Mouse (Mus musculus): ENCODE measurements around the gene Rtf1. TPM values are rescaled to one million over a fixed set of nuclear protein-coding genes. Genes with fewer than 3 reads are reported as not detected.
A peak's percentile ranks its signal among the peaks of the same experiment; 100 is the strongest.

Rtf1 gene
- polyA plus RNA-seq, 1 experiment from 2014 or later, result 56.5 TPM

GRCm38 (mm10) chr2:119742461-119743175, 67.8 kb downstream of the Rtf1 start:
- no peaks in the 10 kb centered on the region for H3K36me3 ChIP-seq (replicated peaks)
- peak overlapping the region; percentile 90 for H3K27ac ChIP-seq
- no peaks in the 10 kb centered on the region for H3K9me3 ChIP-seq
- under 1% methylated on average over 70 of the region's 70 CpGs for WGBS
- H3K4me1 ChIP-seq, result peaks cover 50% of the 10 kb centered on the region
- H3K4me3 ChIP-seq, result peak overlapping the region; percentile 68
- DNase-seq (ENCODE audit: extremely low spot score, low spot score), result peak; percentile 58
- H3K27me3 ChIP-seq (ENCODE audit: poor library complexity, severe bottlenecking), result peaks cover 92% of the 10 kb centered on the region

GRCm38 (mm10) chr2:119743176-119743807, 68.4 kb downstream of the Rtf1 start:
- DNase-seq (ENCODE audit: extremely low spot score, low spot score), result no peak
- Histone ChIP-seq H3K4me1 (peaks cover 50% of the 10 kb centered on the region), H3K9me3 (no peaks in the 10 kb centered on the region), H3K36me3 (replicated peaks) (no peaks in the 10 kb centered on the region), H3K27me3 (ENCODE audit: poor library complexity, severe bottlenecking) (peaks cover 93% of the 10 kb centered on the region), H3K4me3 (peak overlapping the region; percentile 68), H3K27ac (peak overlapping the region; percentile 90; the same call in 1 of the 2 replicates)
- WGBS, result 9% methylated on average over 23 of the region's 31 CpGs

GRCm38 (mm10) chr2:119743808-119744162, 68.9 kb downstream of the Rtf1 start:
- 5% methylated on average over 22 of the region's 22 CpGs for WGBS
- no peak overlapping the region for H3K27ac ChIP-seq
- DNase-seq (ENCODE audit: extremely low spot score, low spot score), result no peak
- H3K36me3 ChIP-seq (replicated peaks), result no peaks in the 10 kb centered on the region
- H3K4me3 ChIP-seq, result peak overlapping the region; percentile 68
- H3K27me3 ChIP-seq (ENCODE audit: poor library complexity, severe bottlenecking), result peaks cover 91% of the 10 kb centered on the region
- no peaks in the 10 kb centered on the region for H3K9me3 ChIP-seq
- peaks cover 50% of the 10 kb centered on the region for H3K4me1 ChIP-seq

- peaks cover 91% of the 10 kb centered on the region for H3K27me3 ChIP-seq (ENCODE audit: poor library complexity, severe bottlenecking)
- DNase-seq (ENCODE audit: extremely low spot score, low spot score), result peak; percentile 44
- H3K9me3 ChIP-seq, result no peaks in the 10 kb centered on the region
- WGBS, result 1% methylated on average over 46 of the region's 46 CpGs
- no peak overlapping the region for H3K27ac ChIP-seq
- H3K4me3 ChIP-seq, result peak overlapping the region; percentile 68
- H3K4me1 ChIP-seq, result peaks cover 50% of the 10 kb centered on the region
- no peaks in the 10 kb centered on the region for H3K36me3 ChIP-seq (replicated peaks)
Measured at GRCm38 (mm10) chr2:119744163-119745111, 69.6 kb downstream of the Rtf1 start.

GRCm38 (mm10) chr2:119745281-119745680, 70.4 kb downstream of the Rtf1 start:
- no peak overlapping the region for H3K4me3 ChIP-seq
- DNase-seq (ENCODE audit: extremely low spot score, low spot score), result no peak
- peaks cover 91% of the 10 kb centered on the region for H3K27me3 ChIP-seq (ENCODE audit: poor library complexity, severe bottlenecking)
- no peaks in the 10 kb centered on the region for H3K9me3 ChIP-seq
- H3K27ac ChIP-seq, result no peak overlapping the region
- no peaks in the 10 kb centered on the region for H3K36me3 ChIP-seq (replicated peaks)
- 13% methylated on average over 1 of the region's 1 CpGs for WGBS
- H3K4me1 ChIP-seq, result peaks cover 50% of the 10 kb centered on the region

- Histone ChIP-seq H3K9me3 (no peaks in the 10 kb centered on the region), H3K36me3 (replicated peaks) (no peaks in the 10 kb centered on the region), H3K27ac (no peak overlapping the region), H3K27me3 (ENCODE audit: poor library complexity, severe bottlenecking) (peaks cover 97% of the 10 kb centered on the region), H3K4me1 (peaks cover 27% of the 10 kb centered on the region), H3K4me3 (no peak overlapping the region)
- no peak for DNase-seq (ENCODE audit: extremely low spot score, low spot score)
- 79% methylated on average over 7 of the region's 7 CpGs for WGBS
Measured at GRCm38 (mm10) chr2:119747554-119747953, 72.7 kb downstream of the Rtf1 start.

GRCm38 (mm10) chr2:119749260-119749659, 74.4 kb downstream of the Rtf1 start:
- no peak overlapping the region for H3K27ac ChIP-seq
- WGBS, result 79% methylated on average over 13 of the region's 13 CpGs
- DNase-seq (ENCODE audit: extremely low spot score, low spot score), result no peak
- peaks cover 95% of the 10 kb centered on the region for H3K27me3 ChIP-seq (ENCODE audit: poor library complexity, severe bottlenecking)
- no peaks in the 10 kb centered on the region for H3K9me3 ChIP-seq
- H3K36me3 ChIP-seq (replicated peaks), result no peaks in the 10 kb centered on the region
- H3K4me1 ChIP-seq, result peaks cover 10% of the 10 kb centered on the region
- no peak overlapping the region for H3K4me3 ChIP-seq

GRCm38 (mm10) chr2:119757601-119758100, 82.8 kb downstream of the Rtf1 start:
- Histone ChIP-seq H3K27ac (peak overlapping the region; percentile 62), H3K9me3 (peaks cover 3% of the 10 kb centered on the region; the same call in 1 of the 2 replicates), H3K4me3 (peak overlapping the region; percentile 65), H3K4me1 (peaks cover 25% of the 10 kb centered on the region), H3K27me3 (ENCODE audit: poor library complexity, severe bottlenecking) (peaks cover 98% of the 10 kb centered on the region), H3K36me3 (replicated peaks) (no peaks in the 10 kb centered on the region)
- 2% methylated on average over 26 of the region's 31 CpGs for WGBS
- no peak for DNase-seq (ENCODE audit: extremely low spot score, low spot score)

GRCm38 (mm10) chr2:119758101-119758843, 83.4 kb downstream of the Rtf1 start:
- H3K27me3 ChIP-seq (ENCODE audit: poor library complexity, severe bottlenecking), result peaks cover 94% of the 10 kb centered on the region
- peaks cover 3% of the 10 kb centered on the region; the same call in 1 of the 2 replicates for H3K9me3 ChIP-seq
- peak overlapping the region; percentile 62 for H3K27ac ChIP-seq
- peak; percentile 29 for DNase-seq (ENCODE audit: extremely low spot score, low spot score)
- H3K36me3 ChIP-seq (replicated peaks), result peaks cover 2% of the 10 kb centered on the region
- H3K4me1 ChIP-seq, result peaks cover 25% of the 10 kb centered on the region
- peak overlapping the region; percentile 65 for H3K4me3 ChIP-seq
- under 1% methylated on average over 62 of the region's 77 CpGs for WGBS

- WGBS, result 5% methylated on average over 44 of the region's 44 CpGs
- Histone ChIP-seq H3K4me3 (peak overlapping the region; percentile 65), H3K36me3 (replicated peaks) (peaks cover 11% of the 10 kb centered on the region), H3K27me3 (ENCODE audit: poor library complexity, severe bottlenecking) (peaks cover 87% of the 10 kb centered on the region), H3K27ac (peak overlapping the region; percentile 62; the same call in 1 of the 2 replicates), H3K9me3 (peaks cover 3% of the 10 kb centered on the region; the same call in 1 of the 2 replicates), H3K4me1 (peaks cover 25% of the 10 kb centered on the region)
- DNase-seq (ENCODE audit: extremely low spot score, low spot score), result peak; percentile 29
Measured at GRCm38 (mm10) chr2:119758844-119759835, 84.3 kb downstream of the Rtf1 start.

- Histone ChIP-seq H3K4me3 (peak within 1 kb of the TSS; percentile 65; the same call in 1 of the 2 replicates), H3K4me1 (peaks cover 25% of the 10 kb centered on the region), H3K9me3 (peaks cover 3% of the 10 kb centered on the region; the same call in 1 of the 2 replicates), H3K27ac (no peak within 1 kb of the TSS), H3K36me3 (replicated peaks) (peaks cover 22% of the 10 kb centered on the region), H3K27me3 (ENCODE audit: poor library complexity, severe bottlenecking) (peaks cover 76% of the 10 kb centered on the region)
- DNase-seq (ENCODE audit: extremely low spot score, low spot score), result no peak
- WGBS, result 12% methylated on average over 9 of the region's 9 CpGs
Measured at GRCm38 (mm10) chr2:119760251-119760650, 85.4 kb downstream of the Rtf1 start, which contains the start of gene Ltk. Gene Ltk, minus strand, starts transcription at chr2:119760431.

Measured in forebrain, embryonic 10.5 days (tissue).